Mouse (Mus musculus) granulocyte monocyte progenitor cell, adult 5-6 weeks (primary cell): ENCODE data around the gene Pilra. TPM values are rescaled to one million over a fixed set of nuclear protein-coding genes. Genes with fewer than 3 reads are reported as not detected.

Experiments used
- ATAC-seq: replicated peaks from 2 replicates; pipeline ENCODE4 v1.8.0; 2016; ENCODE audit warnings: mild to moderate bottlenecking, moderate TSS enrichment, inconsistent platforms; ENCODE audit not compliant: poor library complexity, severe bottlenecking
- total RNA-seq, 2 experiments: library from RNA; stranded (forward) in 1 of 2; stranded (reverse) in 1 of 2; fragments of 200-712, 200-1000 nt in 1 of 2; fragments of >200 nt in 1 of 2; fragmentation: Nextera tagmentation in 1 of 2; gene quantifications; 2 replicates each; pipeline ENCODE4 v1.2.3; 2014 to 2017

Gene Pilra
- total RNA-seq, 2 experiments from 2014 or later = 4.0 to 11.4 TPM

- no peak for ATAC-seq
Measured at GRCm38 (mm10) chr5:137825971-137826370, 10.1 kb downstream of the Pilra start.

GRCm38 (mm10) chr5:137825030-137825429 lies 11.1 kb downstream of the Pilra start:
- ATAC-seq = peak; percentile 76

- 0 out of 2 replicates have a peak, but pooled peaks have one; percentile 4 for ATAC-seq
Measured at GRCm38 (mm10) chr5:137823455-137824045, 12.5 kb downstream of the Pilra start.

GRCm38 (mm10) chr5:137822602-137823001 lies 13.5 kb downstream of the Pilra start:
- ATAC-seq = no peak

GRCm38 (mm10) chr5:137822126-137822525 lies 14.0 kb downstream of the Pilra start:
- no peak for ATAC-seq

- ATAC-seq = no peak
Measured at GRCm38 (mm10) chr5:137817466-137818222, 18.4 kb downstream of the Pilra start.

- no peak for ATAC-seq
Measured at GRCm38 (mm10) chr5:137808316-137808715, 27.8 kb downstream of the Pilra start.

GRCm38 (mm10) chr5:137806158-137806557 lies 29.9 kb downstream of the Pilra start:
- no peak for ATAC-seq

GRCm38 (mm10) chr5:137800917-137801316 lies 35.2 kb downstream of the Pilra start:
- ATAC-seq = no peak

GRCm38 (mm10) chr5:137796606-137797005 lies 39.5 kb downstream of the Pilra start:
- ATAC-seq = 0 out of 2 replicates have a peak, but pooled peaks have one; percentile 25

GRCm38 (mm10) chr5:137791553-137791952 lies 44.5 kb downstream of the Pilra start:
- ATAC-seq = no peak

- no peak for ATAC-seq
Measured at GRCm38 (mm10) chr5:137788946-137789531, 47.0 kb downstream of the Pilra start.

- no peak for ATAC-seq
Measured at GRCm38 (mm10) chr5:137788171-137788570, 47.9 kb downstream of the Pilra start.

GRCm38 (mm10) chr5:137787151-137787928 lies 48.7 kb downstream of the Pilra start, which contains the start of the genes Mepce and Zcwpw1:
Gene Mepce, minus strand, starts transcription at chr5:137787655.
Gene Zcwpw1, plus strand, starts transcription at chr5:137787798.
- peak; percentile 36 for ATAC-seq

- ATAC-seq = peak; percentile 68
Measured at GRCm38 (mm10) chr5:137786109-137786942, 49.8 kb downstream of the Pilra start.

GRCm38 (mm10) chr5:137785164-137786031 lies 50.7 kb downstream of the Pilra start:
- peak; percentile 1; the same call in 1 of the 2 replicates for ATAC-seq

- ATAC-seq = no peak
Measured at GRCm38 (mm10) chr5:137784546-137784945, 51.5 kb downstream of the Pilra start.

- no peak for ATAC-seq
Measured at GRCm38 (mm10) chr5:137783901-137784540, 52.1 kb downstream of the Pilra start.
